Mouse (Mus musculus): ENCODE results near the gene Ankdd1a. TPM values are rescaled to one million over a fixed set of nuclear protein-coding genes. Genes with fewer than 3 reads are reported as not detected.

The Ankdd1a gene
- total and polyA plus RNA-seq, 3 experiments: not detected

DNA sequence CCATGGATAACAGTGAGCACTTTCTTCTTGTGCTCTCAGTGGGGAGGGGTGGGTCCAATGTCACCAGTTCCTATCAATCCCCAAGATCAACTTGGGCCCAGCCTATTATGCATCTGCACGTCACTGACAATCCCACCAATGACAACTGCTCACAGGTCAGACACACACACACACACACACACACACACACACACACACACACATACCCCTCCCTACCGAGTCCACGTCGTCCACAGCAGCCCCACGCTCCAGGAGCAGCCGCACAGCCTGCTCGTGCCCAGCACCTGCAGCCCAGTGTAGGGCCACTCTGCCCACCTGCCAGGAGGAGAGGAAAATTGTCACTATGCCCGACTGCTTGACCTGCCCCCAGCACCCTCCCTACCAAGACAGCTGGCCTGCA, 5.6 kb downstream of the Ankdd1a start:
- peaks cover 3% of the 10 kb centered on the region for H3K27me3 ChIP-seq (replicated peaks)
- dilution Hi-C loops (cut with MboI; ENCODE audit: extremely low pct_ligation_motif_present, extremely low pct_unique_long_range_greater_than_20kb, low sequenced_read_pairs) (no loop called here), in situ Hi-C loops (cut with MboI; ENCODE audit: low pct_ligation_motif_present, low pct_unique_long_range_greater_than_20kb, low sequenced_read_pairs) (no loop called here)
- no peaks in the 10 kb centered on the region for H3K79me2 ChIP-seq (replicated peaks; ENCODE audit: control insufficient read depth, extremely low read depth, insufficient read depth, poor library complexity, severe bottlenecking)
- H3K9me3 ChIP-seq (replicated peaks; ENCODE audit: low read length): peaks cover under 1% of the 10 kb centered on the region
- no peaks in the 10 kb centered on the region for H3K36me3 ChIP-seq (replicated peaks in 1 of 2; ENCODE audit: control insufficient read depth in 1 of 2, insufficient read depth in 1 of 2, low read length in 1 of 2)
- no peak overlapping the region for H3K9ac ChIP-seq (ENCODE audit: insufficient read depth, low read depth)
- TF ChIP-seq HCFC1 (IDR thresholded peaks at IDR 0.05; ENCODE audit: low read depth, low read length): no peak
- TF ChIP-seq MAZ (IDR thresholded peaks at IDR 0.05; ENCODE audit: low read depth, low read length): no peak
- TF ChIP-seq JUN (IDR thresholded peaks at IDR 0.05; ENCODE audit: insufficient read depth, low read depth, low read length): no peak
- no peak for TF ChIP-seq ZKSCAN1 (IDR thresholded peaks at IDR 0.05; ENCODE audit: borderline replicate concordance, low read depth, low read length)
- TF ChIP-seq IRF4 (IDR thresholded peaks at IDR 0.05; ENCODE audit: low read depth, low read length): no peak
- TF ChIP-seq MAFK (IDR thresholded peaks at IDR 0.05; ENCODE audit: insufficient replicate concordance, low read length): no peak
- TF ChIP-seq USF2 (conservative IDR thresholded peaks at IDR 0.05; ENCODE audit: low read depth, low read length): no peak
- H3K4me1 ChIP-seq (ENCODE audit: control insufficient read depth in 1 of 2, insufficient read depth in 2 of 2): peaks cover 0 to 3% of the 10 kb centered on the region in 2 experiments; a peak in 1 of 4 replicates
- H3K4me3 ChIP-seq (replicated peaks in 1 of 3; ENCODE audit: low read depth in 2 of 3, low read length in 2 of 3, poor library complexity in 1 of 3): no peak overlapping the region
- H3K27ac ChIP-seq (ENCODE audit: insufficient read depth, low read depth): no peak overlapping the region
- no peak overlapping the region for H3K4me2 ChIP-seq (ENCODE audit: insufficient read depth, low read depth, poor library complexity, severe bottlenecking)
- no peak for DNase-seq (ENCODE audit: extremely low read depth)

DNA sequence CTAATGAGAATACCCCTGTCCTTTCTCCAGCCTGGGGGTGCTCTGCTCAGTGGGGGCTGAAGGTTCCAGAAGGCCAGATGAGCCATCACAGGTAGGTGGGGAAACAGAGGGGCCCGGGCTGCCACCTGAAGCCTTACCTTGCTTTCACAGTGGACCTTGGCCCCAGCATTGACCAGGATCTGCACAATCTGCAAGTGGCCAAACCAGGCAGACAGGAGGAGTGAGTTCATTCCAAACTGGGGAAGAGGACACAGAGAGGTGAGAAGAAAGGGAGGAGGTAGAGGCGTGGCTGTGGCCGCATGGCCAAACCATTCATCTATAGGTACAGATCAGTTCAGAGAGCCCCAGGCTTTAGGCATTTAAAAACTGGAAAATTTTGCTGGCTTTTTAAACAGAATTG, 7.5 kb downstream of the Ankdd1a start:
- TF ChIP-seq NELFE (IDR thresholded peaks at IDR 0.05; ENCODE audit: low read depth, low read length) (no peak), POLR2AphosphoS2 (IDR thresholded peaks at IDR 0.05; ENCODE audit: low read depth, low read length) (no peak), MAZ (IDR thresholded peaks at IDR 0.05; ENCODE audit: low read depth, low read length) (no peak), UBTF (IDR thresholded peaks at IDR 0.05; ENCODE audit: low read depth, low read length) (no peak), TCF12 (IDR thresholded peaks at IDR 0.05; ENCODE audit: low read depth, low read length) (no peak), POLR2A (IDR thresholded peaks at IDR 0.05; ENCODE audit: low read depth, low read length) (no peak), CHD1 (IDR thresholded peaks at IDR 0.05; ENCODE audit: low read depth, low read length) (no peak), MEF2A (IDR thresholded peaks at IDR 0.05; ENCODE audit: borderline replicate concordance, low read depth, low read length) (no peak), RCOR1 (conservative IDR thresholded peaks at IDR 0.05; ENCODE audit: low read depth, low read length) (no peak)
- Histone ChIP-seq H3K36me3 (replicated peaks in 1 of 2; ENCODE audit: control insufficient read depth in 1 of 2, insufficient read depth in 1 of 2, low read length in 1 of 2) (no peaks in the 10 kb centered on the region), H3K4me3 (replicated peaks in 1 of 3; ENCODE audit: low read depth in 2 of 3, low read length in 2 of 3, poor library complexity in 1 of 3) (no peak overlapping the region), H3K79me2 (replicated peaks; ENCODE audit: control insufficient read depth, extremely low read depth, insufficient read depth, poor library complexity, severe bottlenecking) (no peaks in the 10 kb centered on the region), H3K4me2 (ENCODE audit: insufficient read depth, low read depth, poor library complexity, severe bottlenecking) (no peak overlapping the region), H3K9ac (ENCODE audit: insufficient read depth, low read depth) (no peak overlapping the region), H3K27ac (ENCODE audit: insufficient read depth, low read depth) (no peak overlapping the region), H3K27me3 (replicated peaks) (peaks cover 3% of the 10 kb centered on the region), H3K4me1 (ENCODE audit: control insufficient read depth in 1 of 2, insufficient read depth in 2 of 2) (peaks cover 0 to 3% of the 10 kb centered on the region in 2 experiments; a peak in 1 of 4 replicates), H3K9me3 (replicated peaks; ENCODE audit: low read length) (peaks cover 8% of the 10 kb centered on the region)
- dilution Hi-C loops (cut with MboI; ENCODE audit: extremely low pct_ligation_motif_present, extremely low pct_unique_long_range_greater_than_20kb, low sequenced_read_pairs): no loop called here
- in situ Hi-C loops (cut with MboI; ENCODE audit: low pct_ligation_motif_present, low pct_unique_long_range_greater_than_20kb, low sequenced_read_pairs): no loop called here
- DNase-seq (ENCODE audit: extremely low read depth): no peak

Data from CH12.LX (cell line).